Mouse (Mus musculus) lung, postnatal 0 days (tissue): ENCODE results near the gene Syn3.

Experiments
- CTCF ChIP-seq: IDR thresholded peaks from 2 replicates; pipeline ENCODE4 v1.5.1; 2016; ENCODE audit warnings: antibody characterized with exemption, mild to moderate bottlenecking
- EP300 ChIP-seq: IDR thresholded peaks from 2 replicates; pipeline ENCODE4 v1.6.1; 2016; ENCODE audit warnings: antibody characterized with exemption, mild to moderate bottlenecking, control low read depth

DNA sequence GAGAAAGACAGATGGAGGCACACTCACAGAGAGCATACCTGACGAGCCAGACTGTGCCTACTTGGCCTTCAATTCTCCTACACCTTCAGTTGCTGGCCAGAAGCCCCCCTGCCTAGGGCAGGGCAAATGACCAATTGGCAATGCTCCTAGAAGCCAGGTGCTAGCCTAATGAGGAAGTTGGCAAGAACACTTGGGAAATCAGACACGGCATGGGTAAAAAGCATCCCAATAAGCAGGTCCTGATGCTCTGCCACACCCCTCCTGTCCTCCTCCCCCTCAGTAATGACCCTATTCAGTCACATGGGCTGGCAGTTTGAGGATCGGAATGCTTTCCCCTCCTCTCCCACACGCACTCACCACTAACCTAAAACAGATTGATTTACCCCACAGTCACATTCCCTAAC is 19.0 kb downstream of the Syn3 start:
- TF ChIP-seq EP300 (no peak), CTCF (no peak)
